Mouse (Mus musculus) cerebellum, adult (tissue): Measurements from ENCODE around the gene Pou6f1.

Experiments
- ATAC-seq: cut with Nextera tagmentation; 2 replicates; pipeline ENCODE4 v1.9.2; 2017; ENCODE audit warnings: mild to moderate bottlenecking, moderate library complexity, mixed read lengths; ENCODE audit not compliant: insufficient number of reproducible peaks, low FRiP score, low TSS enrichment

Pou6f1 gene

GRCm38 (mm10) chr15:100599276-100600046 is at the start of gene Pou6f1:
Gene Pou6f1, minus strand, starts transcription at chr15:100599984.
- ATAC-seq = peak; percentile 57; the same call in 1 of the 2 replicates

- 0 out of 2 replicates have a peak, but pooled peaks have one; percentile 56 for ATAC-seq
Observed at GRCm38 (mm10) chr15:100646161-100646560, 46.4 kb upstream of the Pou6f1 start.

GRCm38 (mm10) chr15:100642451-100642850 is 42.7 kb upstream of the Pou6f1 start:
- ATAC-seq = no peak

- no peak for ATAC-seq
Observed at GRCm38 (mm10) chr15:100641226-100641810, 41.5 kb upstream of the Pou6f1 start.

- no peak for ATAC-seq
Observed at GRCm38 (mm10) chr15:100639972-100640750, 40.4 kb upstream of the Pou6f1 start.

GRCm38 (mm10) chr15:100637661-100638060 is 37.9 kb upstream of the Pou6f1 start:
- no peak for ATAC-seq

GRCm38 (mm10) chr15:100636700-100637501 is 37.1 kb upstream of the Pou6f1 start, which contains the start of gene Smagp:
Gene Smagp, minus strand, starts transcription at chr15:100636940.
- no peak; the same call in 1 of the 2 replicates for ATAC-seq

GRCm38 (mm10) chr15:100635851-100636645 is 36.3 kb upstream of the Pou6f1 start:
- no peak for ATAC-seq

GRCm38 (mm10) chr15:100635239-100635638 is 35.5 kb upstream of the Pou6f1 start:
- ATAC-seq = no peak

- no peak for ATAC-seq
Observed at GRCm38 (mm10) chr15:100633341-100633740, 33.6 kb upstream of the Pou6f1 start.

GRCm38 (mm10) chr15:100632323-100632722 is 32.5 kb upstream of the Pou6f1 start:
- no peak for ATAC-seq

- no peak for ATAC-seq
Observed at GRCm38 (mm10) chr15:100631454-100632170, 31.8 kb upstream of the Pou6f1 start.

GRCm38 (mm10) chr15:100630126-100630525 is 30.3 kb upstream of the Pou6f1 start:
- ATAC-seq = no peak

- no peak for ATAC-seq
Observed at GRCm38 (mm10) chr15:100628797-100629196, 29.0 kb upstream of the Pou6f1 start.

GRCm38 (mm10) chr15:100627774-100628370 is 28.1 kb upstream of the Pou6f1 start:
- no peak for ATAC-seq

GRCm38 (mm10) chr15:100627287-100627686 is 27.5 kb upstream of the Pou6f1 start:
- no peak for ATAC-seq

- ATAC-seq = no peak
Observed at GRCm38 (mm10) chr15:100624435-100624834, 24.7 kb upstream of the Pou6f1 start.

- no peak for ATAC-seq
Observed at GRCm38 (mm10) chr15:100623754-100624153, 24.0 kb upstream of the Pou6f1 start.
